Mouse (Mus musculus): Measurements from ENCODE around the gene Banp. TPM values are rescaled to one million over a fixed set of nuclear protein-coding genes. Genes with fewer than 3 reads are reported as not detected.

Banp gene
- polyA plus RNA-seq, 1 experiment from 2014 or later = 36.6 TPM

DNA sequence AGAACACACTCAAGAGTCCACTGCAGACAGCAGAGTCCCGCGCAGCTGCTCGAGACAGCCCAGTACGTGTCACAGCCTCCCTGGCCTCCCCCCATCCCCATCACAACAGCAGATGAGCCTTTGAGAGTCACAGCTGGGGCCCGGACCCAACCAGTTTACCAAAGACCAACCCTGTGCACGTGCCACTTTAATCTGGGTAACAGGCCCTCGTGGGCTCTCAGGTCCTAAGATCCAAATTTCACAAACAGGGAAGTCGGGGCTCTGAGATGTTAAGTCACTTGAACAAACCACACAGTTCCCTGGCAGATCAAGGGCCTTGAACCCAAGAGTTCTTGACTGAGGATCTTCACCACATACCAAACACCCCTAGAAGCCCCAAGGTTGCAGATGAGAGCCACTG, 28.0 kb upstream of the Banp start:
- Histone ChIP-seq H3K4me3 (ENCODE audit: low read depth, low read length) (no peak overlapping the region), H3K4me2 (ENCODE audit: low read length) (no peak overlapping the region), H3K27ac (ENCODE audit: low read depth) (peak overlapping the region; percentile 17; the same call in 1 of the 2 replicates), H3K4me1 (replicated peaks; ENCODE audit: control insufficient read depth, insufficient read depth, low read length) (0 out of 2 replicates have a peak, but pooled peaks cover 6% of the 10 kb centered on the region), H3K36me3 (ENCODE audit: control insufficient read depth, insufficient read depth, low read length) (no peaks in the 10 kb centered on the region), H3K9me3 (ENCODE audit: control insufficient read depth, low read length) (no peaks in the 10 kb centered on the region), H3K9ac (ENCODE audit: low read length) (no peak overlapping the region), H3K27me3 (replicated peaks; ENCODE audit: control insufficient read depth, insufficient read depth, low read length) (no peaks in the 10 kb centered on the region)
- DNase-seq (ENCODE audit: low spot score) (no peak), ATAC-seq (replicated peaks; ENCODE audit: low FRiP score, low TSS enrichment, low read depth) (no peak)
- WGBS = 79% methylated on average over 8 of the region's 8 CpGs

DNA sequence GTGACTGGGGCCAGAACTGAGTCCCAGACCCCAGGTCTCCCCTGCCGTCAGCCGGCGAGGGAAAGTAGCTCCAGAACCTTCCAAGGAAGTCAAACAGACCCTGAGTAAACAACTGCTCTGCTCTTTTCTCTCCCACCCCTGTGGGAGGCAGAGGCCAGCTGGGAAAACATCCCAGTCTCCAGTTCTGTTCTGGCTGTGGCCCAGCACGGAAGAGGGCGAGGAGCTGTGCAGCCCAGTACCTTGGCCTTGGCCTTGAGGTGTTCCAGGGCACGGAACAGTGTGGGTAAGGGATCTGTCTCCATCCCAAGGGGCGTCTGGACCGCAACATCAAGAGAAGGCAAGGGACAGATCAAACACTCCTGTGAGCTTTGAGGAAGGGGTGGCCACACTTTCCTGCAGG, 27.4 kb upstream of the Banp start:
- Histone ChIP-seq H3K36me3 (ENCODE audit: control insufficient read depth, insufficient read depth, low read length) (no peaks in the 10 kb centered on the region), H3K4me1 (replicated peaks; ENCODE audit: control insufficient read depth, insufficient read depth, low read length) (0 out of 2 replicates have a peak, but pooled peaks cover 6% of the 10 kb centered on the region), H3K4me2 (ENCODE audit: low read length) (no peak overlapping the region), H3K9ac (ENCODE audit: low read length) (0 out of 2 replicates have a peak overlapping the region, but pooled peaks have one; percentile 6), H3K27ac (ENCODE audit: low read depth) (peak overlapping the region; percentile 17; the same call in 1 of the 2 replicates), H3K4me3 (ENCODE audit: low read depth, low read length) (no peak overlapping the region), H3K9me3 (ENCODE audit: control insufficient read depth, low read length) (no peaks in the 10 kb centered on the region), H3K27me3 (replicated peaks; ENCODE audit: control insufficient read depth, insufficient read depth, low read length) (no peaks in the 10 kb centered on the region)
- 32% methylated on average over 8 of the region's 8 CpGs for WGBS
- DNase-seq (ENCODE audit: low spot score) (no peak), ATAC-seq (replicated peaks; ENCODE audit: low FRiP score, low TSS enrichment, low read depth) (no peak)

DNA sequence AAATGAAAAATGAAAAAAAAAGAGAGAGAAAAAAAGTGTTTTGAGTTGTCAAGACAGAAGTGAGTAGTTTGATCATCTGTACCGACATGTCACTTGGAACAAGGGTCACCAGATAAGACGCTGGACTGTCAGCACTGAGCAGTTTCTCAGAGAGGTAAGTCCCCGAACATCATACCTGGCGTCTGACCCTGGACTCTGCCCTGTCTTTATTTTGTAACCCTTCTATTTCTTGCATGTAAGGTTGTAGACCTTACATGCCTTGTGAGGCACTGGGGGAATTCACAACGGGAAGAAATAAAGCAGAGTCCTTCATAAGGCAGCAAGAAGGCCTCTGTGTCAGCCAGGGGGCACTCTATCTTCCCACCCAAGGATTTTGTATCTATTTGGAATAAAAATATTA, 24.9 kb upstream of the Banp start:
- Histone ChIP-seq H3K9ac (ENCODE audit: low read length) (no peak overlapping the region), H3K4me3 (ENCODE audit: low read depth, low read length) (no peak overlapping the region), H3K4me1 (replicated peaks; ENCODE audit: control insufficient read depth, insufficient read depth, low read length) (0 out of 2 replicates have a peak, but pooled peaks cover 6% of the 10 kb centered on the region), H3K27me3 (replicated peaks; ENCODE audit: control insufficient read depth, insufficient read depth, low read length) (no peaks in the 10 kb centered on the region), H3K9me3 (ENCODE audit: control insufficient read depth, low read length) (no peaks in the 10 kb centered on the region), H3K36me3 (ENCODE audit: control insufficient read depth, insufficient read depth, low read length) (no peaks in the 10 kb centered on the region), H3K4me2 (ENCODE audit: low read length) (no peak overlapping the region), H3K27ac (ENCODE audit: low read depth) (no peak overlapping the region)
- ATAC-seq (replicated peaks; ENCODE audit: low FRiP score, low TSS enrichment, low read depth) = no peak
- whole genome bisulfite sequencing = 77% methylated on average over 5 of the region's 5 CpGs
- DNase-seq (ENCODE audit: low spot score) = no peak

DNA sequence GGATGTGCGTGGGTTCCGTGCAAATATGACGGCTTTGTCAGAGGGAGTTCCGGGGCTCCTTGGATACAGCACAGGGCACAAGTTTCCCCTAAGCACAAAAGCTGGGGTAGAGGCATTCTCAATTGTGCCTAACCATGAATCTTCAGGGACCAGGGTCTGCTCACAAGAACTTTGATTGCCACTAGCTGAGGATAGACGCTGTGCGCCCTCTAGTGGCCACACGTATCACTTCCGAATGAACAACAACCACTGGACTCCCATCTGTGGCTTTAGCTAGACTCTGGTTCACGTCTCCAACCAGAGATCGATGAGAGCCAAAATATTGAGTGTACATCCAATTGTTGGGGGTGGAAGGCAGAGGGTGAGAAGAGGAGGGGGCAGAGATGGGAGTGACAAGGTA, 23.9 kb upstream of the Banp start:
- DNase-seq (ENCODE audit: low spot score) (peak; percentile 91), ATAC-seq (replicated peaks; ENCODE audit: low FRiP score, low TSS enrichment, low read depth) (no peak)
- Histone ChIP-seq H3K9me3 (ENCODE audit: control insufficient read depth, low read length) (no peaks in the 10 kb centered on the region), H3K27ac (ENCODE audit: low read depth) (no peak overlapping the region), H3K9ac (ENCODE audit: low read length) (no peak overlapping the region), H3K4me2 (ENCODE audit: low read length) (no peak overlapping the region), H3K4me3 (ENCODE audit: low read depth, low read length) (no peak overlapping the region), H3K36me3 (ENCODE audit: control insufficient read depth, insufficient read depth, low read length) (no peaks in the 10 kb centered on the region), H3K27me3 (replicated peaks; ENCODE audit: control insufficient read depth, insufficient read depth, low read length) (no peaks in the 10 kb centered on the region), H3K4me1 (replicated peaks; ENCODE audit: control insufficient read depth, insufficient read depth, low read length) (0 out of 2 replicates have a peak, but pooled peaks cover 3% of the 10 kb centered on the region)
- WGBS = 33% methylated on average over 10 of the region's 10 CpGs

DNA sequence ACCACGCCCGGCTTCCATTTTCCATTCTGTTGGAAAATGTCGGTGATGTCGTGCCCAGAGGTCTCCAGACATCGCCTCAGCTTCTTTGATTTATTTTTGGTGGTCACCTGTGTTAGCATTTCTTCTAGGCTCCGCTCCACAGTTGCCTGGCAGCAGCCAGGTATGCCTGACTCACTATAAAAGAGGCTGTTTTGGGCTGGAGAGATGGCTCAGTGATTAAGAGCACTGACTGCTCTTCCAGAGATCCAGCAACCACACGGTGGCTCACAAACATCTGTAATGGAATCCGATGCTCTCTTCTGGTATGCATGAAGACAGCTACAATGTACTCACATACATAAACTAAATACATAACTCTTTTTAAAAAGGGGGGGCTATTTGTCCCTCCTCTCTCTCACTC, 23.3 kb upstream of the Banp start:
- H3K4me3 ChIP-seq (ENCODE audit: low read depth, low read length) = no peak overlapping the region
- 0 out of 2 replicates have a peak, but pooled peaks cover 3% of the 10 kb centered on the region for H3K4me1 ChIP-seq (replicated peaks; ENCODE audit: control insufficient read depth, insufficient read depth, low read length)
- no peak for ATAC-seq (replicated peaks; ENCODE audit: low FRiP score, low TSS enrichment, low read depth)
- H3K27me3 ChIP-seq (replicated peaks; ENCODE audit: control insufficient read depth, insufficient read depth, low read length) = no peaks in the 10 kb centered on the region
- DNase-seq (ENCODE audit: low spot score) = no peak
- H3K4me2 ChIP-seq (ENCODE audit: low read length) = no peak overlapping the region
- no peaks in the 10 kb centered on the region for H3K36me3 ChIP-seq (ENCODE audit: control insufficient read depth, insufficient read depth, low read length)
- no peaks in the 10 kb centered on the region for H3K9me3 ChIP-seq (ENCODE audit: control insufficient read depth, low read length)
- no peak overlapping the region for H3K27ac ChIP-seq (ENCODE audit: low read depth)
- no peak overlapping the region for H3K9ac ChIP-seq (ENCODE audit: low read length)
- WGBS = 58% methylated on average over 8 of the region's 8 CpGs

DNA sequence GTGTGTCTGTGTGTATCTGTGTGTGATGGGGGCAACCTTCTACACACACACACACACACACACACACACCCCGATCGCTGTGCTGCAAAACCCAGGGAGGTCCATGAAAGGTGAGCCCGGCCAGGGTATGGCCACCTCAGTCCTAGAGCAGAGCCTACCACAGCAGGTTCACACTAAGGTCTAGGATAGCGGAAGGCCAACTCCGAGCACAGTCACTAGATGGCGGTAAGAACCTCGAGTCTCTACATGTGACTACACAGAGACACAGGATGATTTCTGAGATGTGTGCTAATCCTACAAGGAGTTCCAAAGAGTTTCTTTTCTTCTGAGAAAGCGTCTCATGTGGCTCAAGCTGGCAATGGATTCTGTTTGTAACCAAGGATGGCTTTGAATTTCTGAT, 22.2 kb upstream of the Banp start:
- ATAC-seq (replicated peaks; ENCODE audit: low FRiP score, low TSS enrichment, low read depth) = 0 out of 2 replicates have a peak, but pooled peaks have one; percentile 7
- no peak for DNase-seq (ENCODE audit: low spot score)

DNA sequence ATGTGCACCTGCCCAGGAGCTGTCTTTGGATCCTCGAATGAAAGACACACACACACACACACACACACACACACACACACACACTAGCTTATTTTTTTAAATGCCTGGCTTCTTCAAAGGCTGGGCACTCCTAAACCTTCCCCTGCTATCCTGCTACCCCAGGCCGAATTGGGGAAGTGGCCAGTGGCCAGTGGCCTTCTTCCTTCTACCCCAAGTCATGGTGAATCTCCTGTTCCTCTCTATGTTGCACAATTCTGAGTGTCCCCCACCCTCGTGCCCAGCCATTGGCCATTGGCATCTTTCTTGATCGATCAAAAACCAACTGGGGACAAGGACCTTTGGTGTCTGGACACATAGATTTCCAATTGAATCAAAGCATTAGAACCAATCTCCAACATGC, 19.5 kb upstream of the Banp start:
- H3K36me3 ChIP-seq (ENCODE audit: control insufficient read depth, insufficient read depth, low read length) = no peaks in the 10 kb centered on the region
- H3K4me2 ChIP-seq (ENCODE audit: low read length) = no peak overlapping the region
- WGBS = 86% methylated on average over 4 of the region's 4 CpGs
- H3K27ac ChIP-seq (ENCODE audit: low read depth) = no peak overlapping the region
- ATAC-seq (replicated peaks; ENCODE audit: low FRiP score, low TSS enrichment, low read depth) = no peak
- no peaks in the 10 kb centered on the region for H3K27me3 ChIP-seq (replicated peaks; ENCODE audit: control insufficient read depth, insufficient read depth, low read length)
- no peak overlapping the region for H3K9ac ChIP-seq (ENCODE audit: low read length)
- H3K4me1 ChIP-seq (replicated peaks; ENCODE audit: control insufficient read depth, insufficient read depth, low read length) = 0 out of 2 replicates have a peak, but pooled peaks cover 6% of the 10 kb centered on the region
- no peaks in the 10 kb centered on the region for H3K9me3 ChIP-seq (ENCODE audit: control insufficient read depth, low read length)
- DNase-seq (ENCODE audit: low spot score) = no peak
- H3K4me3 ChIP-seq (ENCODE audit: low read depth, low read length) = no peak overlapping the region

More for the DNA sequence above, 22.2 kb upstream of the Banp start:
- 36% methylated on average over 8 of the region's 8 CpGs for WGBS
- Histone ChIP-seq H3K9me3 (ENCODE audit: control insufficient read depth, low read length) (no peaks in the 10 kb centered on the region), H3K27ac (ENCODE audit: low read depth) (no peak overlapping the region), H3K27me3 (replicated peaks; ENCODE audit: control insufficient read depth, insufficient read depth, low read length) (no peaks in the 10 kb centered on the region), H3K4me3 (ENCODE audit: low read depth, low read length) (no peak overlapping the region), H3K4me1 (replicated peaks; ENCODE audit: control insufficient read depth, insufficient read depth, low read length) (no peaks in the 10 kb centered on the region), H3K36me3 (ENCODE audit: control insufficient read depth, insufficient read depth, low read length) (no peaks in the 10 kb centered on the region), H3K9ac (ENCODE audit: low read length) (no peak overlapping the region), H3K4me2 (ENCODE audit: low read length) (no peak overlapping the region)

DNA sequence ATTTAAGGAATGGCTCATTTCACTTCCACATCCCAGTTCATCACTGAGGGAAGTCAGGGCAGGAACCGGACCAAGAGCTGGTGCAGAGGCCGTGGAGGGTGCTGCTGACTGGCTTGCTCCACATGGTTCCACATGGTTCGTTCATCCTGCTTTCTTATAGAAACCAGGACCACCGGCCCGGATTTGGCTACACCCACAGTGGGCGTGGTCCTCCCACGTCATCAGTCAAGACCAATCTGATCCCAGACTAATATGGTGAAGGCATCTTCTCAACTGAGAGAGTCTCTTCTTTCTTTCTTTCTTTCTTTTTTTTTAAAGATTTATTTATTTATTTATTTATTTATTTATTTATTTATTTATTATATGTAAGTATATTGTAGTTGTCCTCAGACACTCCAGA, 18.0 kb upstream of the Banp start:
- Histone ChIP-seq H3K9me3 (ENCODE audit: control insufficient read depth, low read length) (no peaks in the 10 kb centered on the region), H3K36me3 (ENCODE audit: control insufficient read depth, insufficient read depth, low read length) (no peaks in the 10 kb centered on the region), H3K4me3 (ENCODE audit: low read depth, low read length) (no peak overlapping the region), H3K27ac (ENCODE audit: low read depth) (no peak overlapping the region), H3K4me1 (replicated peaks; ENCODE audit: control insufficient read depth, insufficient read depth, low read length) (0 out of 2 replicates have a peak, but pooled peaks cover 6% of the 10 kb centered on the region), H3K27me3 (replicated peaks; ENCODE audit: control insufficient read depth, insufficient read depth, low read length) (no peaks in the 10 kb centered on the region), H3K9ac (ENCODE audit: low read length) (no peak overlapping the region), H3K4me2 (ENCODE audit: low read length) (no peak overlapping the region)
- WGBS = 78% methylated on average over 7 of the region's 7 CpGs
- ATAC-seq (replicated peaks; ENCODE audit: low FRiP score, low TSS enrichment, low read depth) (no peak), DNase-seq (ENCODE audit: low spot score) (no peak)

DNA sequence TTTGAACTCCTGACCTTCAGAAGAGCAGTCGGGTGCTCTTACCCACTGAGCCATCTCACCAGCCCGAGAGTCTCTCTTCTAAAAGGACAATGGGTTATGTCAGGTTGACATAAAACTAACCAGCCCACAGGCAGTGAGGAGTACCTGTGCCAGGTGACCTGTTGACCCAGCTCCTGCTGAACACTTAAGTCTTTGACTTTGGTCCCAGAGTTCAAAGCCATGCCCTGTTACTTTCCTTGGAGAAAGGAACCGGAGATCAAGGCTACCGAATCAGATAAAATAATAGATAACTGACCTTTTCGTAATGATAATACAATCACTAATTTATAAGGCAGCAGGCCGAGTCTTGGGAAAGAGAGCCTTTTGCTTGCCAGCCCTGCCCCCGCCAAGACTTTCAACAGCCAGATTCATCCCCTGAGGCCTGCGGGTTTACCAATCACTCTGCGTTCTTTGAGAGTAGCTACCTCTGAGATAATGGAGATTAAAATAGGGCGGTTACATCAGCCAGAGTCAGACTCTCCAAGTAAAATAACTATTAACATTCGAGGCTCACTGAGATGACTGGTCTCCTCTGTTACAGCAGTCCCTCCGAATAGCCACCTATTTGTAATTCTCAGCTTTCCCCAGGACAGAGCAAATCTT, 17.4 kb upstream of the Banp start:
- H3K4me1 ChIP-seq (replicated peaks; ENCODE audit: control insufficient read depth, insufficient read depth, low read length) = 0 out of 2 replicates have a peak, but pooled peaks cover 6% of the 10 kb centered on the region
- no peak overlapping the region for H3K9ac ChIP-seq (ENCODE audit: low read length)
- WGBS = 79% methylated on average over 12 of the region's 12 CpGs
- H3K27ac ChIP-seq (ENCODE audit: low read depth) = no peak overlapping the region
- no peak for ATAC-seq (replicated peaks; ENCODE audit: low FRiP score, low TSS enrichment, low read depth)
- H3K36me3 ChIP-seq (ENCODE audit: control insufficient read depth, insufficient read depth, low read length) = no peaks in the 10 kb centered on the region
- H3K27me3 ChIP-seq (replicated peaks; ENCODE audit: control insufficient read depth, insufficient read depth, low read length) = no peaks in the 10 kb centered on the region
- no peak for DNase-seq (ENCODE audit: low spot score)
- no peak overlapping the region for H3K4me3 ChIP-seq (ENCODE audit: low read depth, low read length)
- no peak overlapping the region for H3K4me2 ChIP-seq (ENCODE audit: low read length)
- H3K9me3 ChIP-seq (ENCODE audit: control insufficient read depth, low read length) = no peaks in the 10 kb centered on the region

Data from intestine, embryonic 14.5 days (tissue).